Mouse (Mus musculus) brain, embryonic 14.5 days (tissue): Measurements from ENCODE around the gene Gins2.

Experiments used
- CTCF ChIP-seq: fragments of 200-500 bp; IDR thresholded peaks from 2 replicates; pipeline ENCODE4 v1.5.1; 2012; ENCODE audit warnings: inconsistent platforms, mild to moderate bottlenecking, moderate library complexity, borderline replicate concordance; ENCODE audit not compliant: insufficient read depth, insufficient read length; ENCODE audit errors: extremely low read depth
- POLR2A ChIP-seq: fragments of 200-500 bp; IDR thresholded peaks from 2 replicates; pipeline ENCODE4 v1.6.1; 2012; ENCODE audit warnings: mild to moderate bottlenecking, inconsistent platforms, borderline replicate concordance; ENCODE audit not compliant: poor library complexity, insufficient read depth, insufficient read length, severe bottlenecking; ENCODE audit errors: extremely low read depth

GRCm38 (mm10) chr8:120530954-120531656 is 58.0 kb downstream of the Gins2 start:
- TF ChIP-seq POLR2A (no peak), CTCF (no peak)
